Mouse (Mus musculus) cerebral cortex, adult 2 months (tissue): Measurements from ENCODE around the gene Uba7.

Experiments used
- WGBS: fragments of 180-500 bp; shearing (Covaris S2); methylation state at CpG from one replicate; pipeline ENCODE4 v1.1.7; 2018; 5-methylcytosine and 5-hydroxymethylcytosine counted together

The Uba7 gene

GRCm38 (mm10) chr9:107993013-107993412, 17.7 kb downstream of the Uba7 start:
- WGBS: 95% methylated on average over 11 of the region's 11 CpGs

DNA sequence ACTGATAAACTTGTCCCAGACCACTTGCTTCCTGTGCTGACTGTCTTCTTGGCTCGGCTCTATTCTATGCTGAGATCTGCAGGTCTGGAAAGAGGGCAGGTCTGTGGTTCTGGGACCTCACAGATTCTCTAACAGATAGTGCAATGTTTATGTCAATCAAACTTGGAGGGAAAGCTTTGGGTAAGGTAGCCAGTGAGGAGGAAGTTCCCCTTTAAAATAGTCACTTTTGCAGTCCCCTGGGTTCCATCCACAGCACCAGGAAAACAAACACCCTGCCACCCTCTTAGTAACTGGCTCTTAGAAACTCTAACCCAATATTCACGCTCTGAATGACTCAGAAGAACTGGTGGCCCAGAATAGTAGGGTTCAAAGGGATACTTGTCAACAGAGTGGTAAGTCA, 19.2 kb downstream of the Uba7 start:
- 71% methylated on average over 2 of the region's 2 CpGs for WGBS

DNA sequence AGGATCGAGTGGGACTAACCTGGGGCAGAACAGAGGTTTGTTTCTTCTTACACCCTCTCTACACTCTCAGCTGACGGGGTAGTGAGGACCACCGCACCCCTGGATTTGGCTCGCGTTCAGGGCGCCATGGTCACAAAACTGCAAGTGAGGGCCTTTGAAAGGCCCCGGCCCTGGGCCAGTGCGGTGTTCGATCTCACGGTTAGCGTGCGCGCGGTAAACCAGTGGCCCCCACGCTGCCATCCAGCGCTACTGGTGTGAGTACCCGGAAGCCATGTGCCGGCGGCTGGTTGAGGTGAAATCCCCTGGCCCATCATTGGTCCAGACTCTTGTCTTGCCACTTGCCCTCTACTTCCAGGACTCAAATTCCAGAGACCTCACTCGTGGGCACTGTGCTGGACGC, 20.2 kb downstream of the Uba7 start:
- 95% methylated on average over 21 of the region's 21 CpGs for WGBS

DNA sequence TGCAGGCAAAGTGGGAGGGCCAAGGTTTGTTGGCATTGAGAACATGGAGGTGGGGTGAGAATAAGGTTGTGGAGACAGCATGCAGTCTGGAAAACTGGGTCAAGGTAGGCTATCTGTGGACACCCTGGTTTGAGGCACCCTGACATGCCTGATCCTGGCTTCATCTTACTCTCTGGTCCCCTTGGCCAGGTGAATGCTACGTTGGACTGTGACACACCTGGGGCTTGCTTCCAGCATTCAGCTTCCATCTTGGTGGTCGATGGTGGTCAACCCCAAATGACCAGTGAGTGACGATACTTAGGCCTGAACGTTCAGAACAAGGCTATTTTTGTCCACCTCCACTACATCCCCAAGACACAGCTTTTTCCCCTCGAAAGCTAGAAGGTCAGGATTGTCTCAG, 20.7 kb downstream of the Uba7 start, which contains the start of gene Gm20662:
TSS of gene Gm20662 (plus strand) at position 301 of the 400 bp plus-strand sequence.
- 97% methylated on average over 5 of the region's 5 CpGs for WGBS

GRCm38 (mm10) chr9:108001922-108002770, 26.8 kb downstream of the Uba7 start, which contains the start of gene Ip6k1:
Gene Ip6k1, plus strand, starts transcription at chr9:108002501.
- WGBS: under 1% methylated on average over 51 of the region's 51 CpGs

GRCm38 (mm10) chr9:108002778-108003530, 27.6 kb downstream of the Uba7 start:
- 1% methylated on average over 50 of the region's 50 CpGs for WGBS

DNA sequence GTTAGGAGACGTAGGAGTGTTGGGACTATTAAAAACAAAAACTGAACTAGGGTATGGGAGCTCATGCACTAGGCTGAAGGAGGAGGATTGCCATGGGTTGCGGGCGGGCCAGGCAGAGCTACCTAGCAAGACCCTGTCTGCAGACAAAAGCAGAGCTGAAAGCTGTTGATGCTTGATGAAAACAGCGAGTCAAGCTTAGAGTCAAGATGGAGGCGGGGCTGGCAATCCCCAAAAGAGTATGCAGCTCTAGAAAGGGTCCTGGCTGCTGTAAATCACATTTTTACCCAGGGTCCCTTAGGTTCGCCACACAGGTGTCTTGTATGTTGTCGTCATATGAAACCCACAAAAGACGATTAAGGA, 28.2 kb downstream of the Uba7 start:
- WGBS: 9% methylated on average over 8 of the region's 8 CpGs

GRCm38 (mm10) chr9:108008041-108008440, 32.7 kb downstream of the Uba7 start:
- WGBS: 61% methylated on average over 5 of the region's 5 CpGs

DNA sequence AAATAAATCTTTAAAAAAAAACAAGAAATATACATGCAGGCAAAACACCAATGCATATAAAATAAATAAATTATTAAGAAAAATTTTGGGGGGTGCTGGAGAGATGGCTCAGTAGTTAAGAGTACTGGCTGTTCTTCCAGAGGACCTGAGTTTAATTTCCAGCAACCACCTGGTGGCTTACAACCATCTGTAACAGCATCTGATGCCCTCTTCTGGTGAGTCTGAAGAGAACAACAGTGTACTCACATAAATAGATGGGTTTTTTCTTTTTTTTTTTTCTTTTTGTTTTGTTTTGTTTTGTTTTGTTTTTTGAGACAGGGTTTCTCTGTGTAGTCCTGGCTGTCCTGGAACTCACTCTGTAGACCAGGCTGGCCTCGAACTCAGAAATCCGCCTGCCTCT, 38.3 kb downstream of the Uba7 start:
- 98% methylated on average over 2 of the region's 2 CpGs for WGBS

- WGBS: 33% methylated on average over 3 of the region's 3 CpGs
These were observed 41.8 kb downstream of the Uba7 start for GRCm38 (mm10) chr9:108017127-108017526.

DNA sequence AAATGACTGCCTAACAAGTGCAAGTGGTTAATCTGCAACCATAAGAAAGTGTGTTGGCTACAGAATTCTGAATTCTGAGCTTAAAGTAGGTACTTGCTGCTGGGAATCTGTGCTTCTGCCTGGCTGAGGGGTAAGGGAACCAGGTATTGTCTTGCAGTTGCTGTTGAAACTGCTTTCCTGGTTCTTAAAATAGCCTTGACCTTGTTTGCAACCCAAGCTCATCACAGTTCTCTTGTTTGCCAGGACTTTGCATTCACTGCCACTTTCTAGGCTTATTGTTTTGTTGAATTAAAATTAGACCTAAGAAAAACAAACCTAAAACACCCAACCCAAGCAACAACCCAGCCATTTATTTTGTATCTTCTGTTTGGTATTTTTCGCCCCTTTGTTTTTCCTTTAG, 45.4 kb downstream of the Uba7 start:
- 71% methylated on average over 1 of the region's 1 CpGs for WGBS

GRCm38 (mm10) chr9:108023216-108023615, 47.9 kb downstream of the Uba7 start:
- WGBS: 77% methylated on average over 3 of the region's 3 CpGs

DNA sequence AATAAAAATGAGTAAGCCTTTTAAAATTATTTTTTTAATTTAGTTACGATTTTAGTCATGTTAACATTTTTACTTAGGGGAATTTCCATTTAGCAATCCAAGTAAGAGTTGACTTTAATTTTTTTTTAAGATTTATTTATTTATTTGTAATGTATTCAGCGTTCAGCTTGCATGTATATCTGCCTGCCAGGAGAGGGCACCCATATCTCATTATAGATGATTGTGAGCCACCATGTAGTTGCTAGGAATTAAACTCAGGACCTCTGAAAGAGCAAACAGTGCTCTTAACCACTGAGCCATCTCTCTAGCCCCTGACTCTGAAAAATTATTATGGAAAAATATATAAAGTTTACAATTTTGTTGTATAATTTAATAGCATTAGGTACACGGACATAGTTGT, 51.3 kb downstream of the Uba7 start:
- WGBS: 62% methylated on average over 3 of the region's 3 CpGs

DNA sequence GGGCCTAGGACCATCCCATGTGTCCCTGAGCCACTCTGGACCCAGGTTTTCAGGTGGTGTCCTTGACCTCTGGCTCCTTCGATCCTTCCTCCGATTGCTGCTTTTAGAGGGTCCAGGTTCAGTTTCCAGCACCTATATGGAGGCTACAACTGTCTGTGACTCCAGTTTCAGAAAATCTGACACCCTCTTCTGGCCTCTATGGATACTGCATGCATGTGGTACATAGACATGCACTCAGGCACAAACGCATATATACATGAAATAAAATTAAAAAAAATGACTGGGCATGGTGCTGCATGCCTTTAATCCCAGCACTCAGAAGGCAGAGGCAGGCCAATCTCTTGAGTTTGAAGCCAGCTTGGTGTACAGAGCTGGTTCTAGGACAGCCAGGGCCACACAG, 52.6 kb downstream of the Uba7 start:
- 96% methylated on average over 3 of the region's 3 CpGs for WGBS

DNA sequence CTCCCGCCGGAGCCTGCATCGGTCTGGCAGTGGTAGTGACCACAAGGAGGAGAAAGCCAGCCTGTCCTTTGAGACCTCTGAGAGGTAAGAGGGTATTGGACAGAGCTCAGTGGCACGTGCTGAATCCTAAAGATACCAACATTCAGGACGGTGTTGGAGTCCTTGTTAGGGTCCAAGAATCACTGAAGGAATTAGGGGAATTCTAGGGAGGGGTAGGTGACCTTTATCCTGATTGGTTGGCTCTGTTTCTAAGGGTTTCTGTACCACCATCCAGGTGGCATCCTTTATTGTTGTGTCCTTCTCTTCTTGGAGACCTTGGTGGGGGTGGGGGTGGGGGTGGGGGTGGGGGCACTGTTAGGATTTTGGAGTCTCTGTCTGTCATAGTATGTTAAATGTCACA, 56.8 kb downstream of the Uba7 start:
- WGBS: 88% methylated on average over 5 of the region's 5 CpGs
